Mouse (Mus musculus): ENCODE results near the gene Olfr51.
"Not testable (repeated sequence)": the region's sequence is repeated elsewhere in the genome, so short reads cannot be mapped to it uniquely, and the experiment has no call there.

Gene Olfr51

DNA sequence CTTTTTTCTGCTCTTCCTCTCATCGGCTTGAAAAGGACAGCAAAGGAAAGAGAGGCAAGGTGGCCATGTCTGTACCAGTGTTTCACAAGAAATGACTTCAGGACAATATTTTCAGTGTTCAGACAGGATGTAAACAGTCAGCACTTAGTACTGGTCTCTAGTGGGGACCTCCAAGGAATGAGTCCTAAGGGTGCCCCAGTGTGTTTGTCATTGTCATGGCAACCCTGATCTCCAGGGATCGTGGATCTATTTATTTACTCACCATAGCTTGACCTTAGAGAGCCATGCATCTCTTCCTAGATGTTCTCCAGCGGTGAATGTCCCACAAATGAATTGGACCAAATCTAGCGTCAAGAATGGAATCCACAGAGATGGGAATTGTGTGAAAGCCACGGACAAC lies at the start of gene Olfr51:
Gene Olfr51 (plus strand): TSS at position 301 of the 400 bp plus-strand sequence.
- no peak for TF ChIP-seq GATA4 (IDR thresholded peaks at IDR 0.05; ENCODE audit: insufficient replicate concordance, low read length)

DNA sequence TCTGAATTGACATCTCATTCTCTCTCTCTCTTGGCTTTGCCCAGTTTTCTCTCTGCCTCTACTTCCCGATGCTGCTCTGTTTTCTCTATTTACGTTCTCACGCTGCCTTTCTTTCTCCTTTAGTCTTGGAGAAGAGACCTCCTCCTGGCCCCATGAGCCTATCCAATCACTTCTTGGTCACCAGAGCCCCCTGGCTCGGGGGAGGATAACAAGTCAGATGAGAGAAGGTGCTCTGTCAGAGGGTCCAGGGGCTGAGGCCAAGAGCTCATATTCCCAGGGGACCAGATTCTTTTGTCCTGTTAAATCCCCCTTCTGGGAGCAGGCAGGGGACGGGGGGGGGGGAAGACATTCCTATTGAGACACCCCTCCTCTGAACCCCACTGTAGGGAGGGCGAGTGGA lies 49.7 kb upstream of the Olfr51 start, which contains the start of gene Prop1:
Gene Prop1 (minus strand): TSS at position 101 of the 400 bp plus-strand sequence.
- TF ChIP-seq GATA4 (IDR thresholded peaks at IDR 0.05; ENCODE audit: insufficient replicate concordance, low read length) = no peak

DNA sequence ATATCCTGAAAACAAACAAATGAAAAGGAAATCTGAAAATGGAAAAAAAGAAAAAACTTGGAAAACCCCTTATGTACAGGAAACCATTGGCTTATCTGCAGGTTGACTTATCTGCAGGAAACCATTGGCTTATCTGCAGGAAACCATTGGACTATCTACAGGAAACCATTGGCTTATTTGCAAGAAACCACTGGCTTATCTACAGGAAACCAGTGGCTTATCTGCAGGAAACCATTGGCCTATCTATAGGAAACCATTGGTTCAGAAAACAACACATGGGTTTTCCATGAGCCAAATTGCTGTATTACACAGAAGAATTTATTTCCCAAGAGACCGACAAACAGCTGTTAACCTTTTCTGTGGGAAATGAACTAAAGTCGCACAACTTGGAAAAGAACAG lies 38.5 kb upstream of the Olfr51 start:
- TF ChIP-seq GATA4 (IDR thresholded peaks at IDR 0.05; ENCODE audit: insufficient replicate concordance, low read length) = no peak

DNA sequence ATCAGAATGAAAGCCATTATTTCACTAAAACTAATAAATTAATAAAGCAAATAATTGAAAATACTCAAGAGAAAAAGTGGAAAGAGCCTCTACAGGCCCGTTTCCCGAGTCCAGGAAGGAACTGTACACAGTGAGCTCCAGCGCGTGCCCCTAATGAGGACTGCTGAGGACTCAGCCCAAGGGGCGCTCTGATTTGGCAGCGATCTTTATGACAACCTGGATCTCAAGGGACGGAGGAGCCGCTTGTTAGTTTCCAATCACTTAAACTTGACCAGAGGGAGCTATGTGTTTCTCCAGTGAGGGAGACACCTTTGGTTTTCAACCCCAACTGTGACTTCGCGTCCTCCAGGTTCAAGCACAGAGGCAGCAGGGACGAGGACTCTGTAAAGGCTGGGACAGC lies 37.2 kb upstream of the Olfr51 start, which contains the start of gene Olfr1378:
Gene Olfr1378 (plus strand): TSS at position 301 of the 400 bp plus-strand sequence.
- TF ChIP-seq GATA4 (IDR thresholded peaks at IDR 0.05; ENCODE audit: insufficient replicate concordance, low read length) = no peak

DNA sequence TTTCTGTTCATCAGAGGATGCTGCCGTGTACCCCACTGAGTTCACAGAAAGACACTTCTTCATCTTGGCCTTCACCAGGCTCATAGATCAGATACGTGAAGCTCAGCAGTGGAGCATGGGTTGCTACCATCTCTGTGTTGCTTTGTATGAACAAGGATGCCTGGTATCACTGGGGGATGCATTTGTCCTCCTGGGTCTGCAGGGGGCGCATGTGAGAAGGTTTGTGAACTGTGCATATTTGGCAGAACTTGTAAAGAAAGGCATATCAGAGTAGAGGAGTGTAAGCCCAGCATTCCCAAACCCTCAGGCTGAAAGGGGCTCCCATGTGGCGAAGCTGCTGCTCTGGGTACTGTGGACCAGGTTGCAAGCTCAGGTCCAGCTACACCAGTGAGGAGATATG lies 26.2 kb upstream of the Olfr51 start:
- no peak for TF ChIP-seq GATA4 (IDR thresholded peaks at IDR 0.05; ENCODE audit: insufficient replicate concordance, low read length)

DNA sequence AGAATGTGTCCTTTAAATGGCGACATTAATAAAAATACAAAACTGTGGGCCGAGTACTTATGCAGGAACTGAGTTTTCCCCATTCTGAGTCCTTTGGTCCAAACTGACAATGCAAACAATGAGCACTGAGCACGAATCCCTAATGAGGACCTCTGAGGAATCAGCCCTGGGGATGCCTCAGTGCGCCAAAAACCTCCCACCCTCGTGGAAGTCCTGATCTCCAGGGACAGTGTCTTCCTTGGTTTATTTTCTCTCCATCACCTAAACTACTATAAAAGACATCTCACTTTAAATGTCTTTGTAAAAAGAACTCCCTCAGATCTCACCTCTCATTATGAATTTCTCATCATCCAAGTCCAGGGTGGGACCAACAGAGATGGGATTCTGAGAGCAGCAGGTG lies 21.7 kb upstream of the Olfr51 start, which contains the start of gene Olfr1377:
Gene Olfr1377 (plus strand): TSS at position 301 of the 400 bp plus-strand sequence.
- no peak for TF ChIP-seq GATA4 (IDR thresholded peaks at IDR 0.05; ENCODE audit: insufficient replicate concordance, low read length)

DNA sequence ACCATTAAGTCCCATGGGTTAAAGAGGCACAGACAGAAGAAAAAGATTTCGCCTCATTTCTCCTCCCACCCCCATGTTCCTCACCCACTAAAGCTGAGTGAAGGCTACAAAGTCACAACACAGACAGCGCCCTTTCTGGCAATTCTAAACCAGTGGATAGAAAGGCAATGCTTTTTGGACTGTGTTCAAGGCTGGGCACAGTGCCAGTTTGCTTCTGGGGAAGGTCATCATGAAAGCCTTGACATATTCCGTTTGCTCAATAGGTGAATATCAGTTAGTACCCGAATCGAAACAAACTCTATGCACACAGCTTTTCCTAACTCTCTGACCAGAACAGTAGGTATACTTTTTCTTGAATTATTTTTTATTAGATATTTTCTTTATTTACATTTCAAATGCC lies 8.4 kb downstream of the Olfr51 start:
- no peak for TF ChIP-seq GATA4 (IDR thresholded peaks at IDR 0.05; ENCODE audit: insufficient replicate concordance, low read length)

DNA sequence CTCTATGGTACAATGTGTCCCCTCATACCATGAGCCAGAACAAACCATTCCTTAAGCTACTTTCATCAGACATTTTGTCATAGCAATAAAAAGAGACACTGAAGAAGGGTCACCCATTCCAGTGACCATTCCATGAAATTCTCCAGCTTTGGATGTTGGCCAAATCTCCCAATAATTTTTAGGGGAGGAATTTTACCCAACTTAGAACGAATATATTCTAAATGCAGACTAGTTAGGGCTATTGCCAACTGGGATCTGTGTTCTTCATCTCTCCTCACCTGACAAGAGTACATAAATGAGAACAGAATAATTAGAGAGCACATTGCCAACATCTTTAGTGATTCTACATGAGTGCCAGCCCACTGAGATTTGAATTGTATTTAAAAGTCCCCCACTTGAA lies 10.5 kb downstream of the Olfr51 start, which contains the start of gene Olfr54:
Gene Olfr54 (plus strand): TSS at position 301 of the 400 bp plus-strand sequence.
- no peak for TF ChIP-seq GATA4 (IDR thresholded peaks at IDR 0.05; ENCODE audit: insufficient replicate concordance, low read length)

DNA sequence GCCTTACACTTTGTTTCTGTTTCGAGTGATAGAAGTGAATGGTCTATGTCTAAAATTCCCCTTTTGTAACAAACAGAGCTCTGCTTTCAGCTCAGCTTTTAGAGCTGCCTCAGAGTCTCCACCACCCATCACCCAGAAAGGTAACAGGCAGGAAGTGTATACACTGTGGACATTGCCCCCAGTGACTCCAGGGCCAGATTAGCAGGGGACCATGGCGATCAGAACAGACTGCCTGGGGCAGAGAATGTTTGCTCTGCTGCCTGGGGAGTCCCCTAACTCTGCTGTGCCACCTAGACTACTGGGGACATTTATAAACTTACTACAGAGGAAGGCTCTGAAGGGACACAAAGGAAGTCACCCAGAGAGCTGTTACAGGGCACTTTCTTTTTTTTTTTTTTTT lies 12.9 kb downstream of the Olfr51 start:
- TF ChIP-seq GATA4 (IDR thresholded peaks at IDR 0.05; ENCODE audit: insufficient replicate concordance, low read length) = no peak

DNA sequence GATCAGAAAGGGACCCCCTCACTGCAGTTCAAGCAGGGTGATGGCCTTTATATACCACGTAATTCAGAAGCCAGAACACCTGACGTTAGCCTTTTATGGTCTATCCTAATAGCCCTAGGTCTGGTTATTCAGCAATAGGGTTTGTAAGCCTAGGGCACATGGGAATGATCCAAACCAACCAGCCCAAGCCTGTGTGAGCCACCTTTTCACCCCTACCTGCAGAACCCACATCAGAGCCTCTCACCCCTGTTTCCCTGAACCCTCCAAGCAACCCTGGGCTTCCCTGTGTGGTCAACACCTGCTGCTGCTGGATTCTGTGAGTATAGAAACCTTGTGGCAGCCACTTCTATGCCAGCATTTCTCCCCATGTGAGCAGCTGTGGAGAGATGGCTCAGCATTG lies 26.8 kb downstream of the Olfr51 start:
- TF ChIP-seq GATA4 (IDR thresholded peaks at IDR 0.05; ENCODE audit: insufficient replicate concordance, low read length) = no peak

DNA sequence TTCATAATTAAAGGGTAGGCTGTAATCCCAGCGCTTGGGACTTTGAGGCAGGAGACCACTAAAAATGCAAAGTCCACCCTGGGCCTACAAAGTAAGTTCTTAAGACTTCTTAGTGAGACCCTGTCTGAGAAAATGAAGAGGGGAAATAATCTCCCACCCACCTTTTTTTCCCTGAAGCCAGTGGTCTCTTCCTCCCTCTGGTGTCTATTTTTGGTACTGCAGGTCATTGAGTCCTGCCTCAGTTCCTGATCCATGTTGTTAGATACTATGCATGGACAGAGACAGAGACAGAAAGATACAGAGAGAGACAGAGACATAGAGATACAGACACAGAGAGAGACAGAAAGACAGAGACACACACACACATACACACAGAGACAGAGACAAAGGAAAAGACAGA lies 29.5 kb downstream of the Olfr51 start:
- TF ChIP-seq GATA4 (IDR thresholded peaks at IDR 0.05; ENCODE audit: insufficient replicate concordance, low read length) = no peak

DNA sequence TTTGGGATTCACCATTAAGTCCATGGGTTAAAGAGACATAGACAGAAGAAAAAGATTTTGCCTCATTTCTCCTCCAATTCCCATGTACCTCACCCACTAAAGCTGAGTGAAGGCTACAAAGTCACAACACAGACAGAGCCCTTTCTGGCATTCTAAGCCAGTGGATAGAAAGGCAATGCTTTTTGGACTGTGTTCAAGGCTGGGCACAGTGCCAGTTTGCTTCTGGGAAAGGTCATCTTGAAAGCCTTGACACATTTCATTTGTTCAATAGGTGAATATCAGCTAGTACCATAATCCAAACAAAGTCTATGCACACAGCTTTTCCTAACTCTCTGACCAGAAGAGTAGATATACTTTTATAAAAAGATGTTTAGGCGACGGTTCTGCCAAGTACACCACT lies 32.6 kb downstream of the Olfr51 start:
- no peak for TF ChIP-seq GATA4 (IDR thresholded peaks at IDR 0.05; ENCODE audit: insufficient replicate concordance, low read length)

DNA sequence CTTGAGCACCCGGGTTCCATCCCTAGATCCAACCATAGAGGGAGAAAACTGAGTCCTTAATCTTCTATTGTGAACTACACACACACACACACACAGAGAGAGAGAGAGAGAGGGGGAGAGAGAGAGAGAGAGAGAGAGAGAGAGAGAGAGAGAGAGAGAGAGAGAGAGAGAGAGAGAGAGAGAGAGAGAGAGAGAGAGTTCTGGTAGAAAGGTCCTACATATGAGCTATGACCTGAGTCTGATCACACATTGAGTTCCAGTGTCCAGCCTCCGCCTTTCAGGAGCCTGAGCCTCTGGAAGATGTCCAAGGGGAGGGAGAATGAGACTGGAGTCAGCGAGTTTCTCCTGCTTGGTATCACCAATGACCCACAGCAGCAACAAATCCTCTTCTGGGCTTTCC lies 44.4 kb downstream of the Olfr51 start, which contains the start of gene Olfr1375:
Gene Olfr1375 (plus strand): TSS at position 301 of the 400 bp plus-strand sequence.
- TF ChIP-seq GATA4 (IDR thresholded peaks at IDR 0.05; ENCODE audit: insufficient replicate concordance, low read length) = not testable (repeated sequence)

DNA sequence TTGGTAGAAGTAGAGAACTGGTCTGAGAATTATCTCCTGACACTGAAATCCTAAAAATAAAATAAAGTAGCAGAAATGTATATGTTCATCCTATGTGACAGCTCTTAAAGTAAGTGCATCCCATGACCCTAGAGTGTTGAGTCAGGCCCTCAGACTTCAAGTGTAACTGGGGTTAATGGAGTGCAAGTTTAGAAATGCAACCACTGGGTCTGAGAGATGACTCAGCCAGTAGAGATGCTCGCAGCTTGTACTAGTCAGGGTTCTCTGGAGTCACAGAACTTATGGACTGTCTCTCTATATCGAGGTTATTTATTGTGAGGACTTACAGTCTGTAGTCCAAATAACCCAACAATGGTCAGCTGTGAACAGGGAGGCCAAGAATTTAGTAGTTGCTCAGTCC lies 48.3 kb downstream of the Olfr51 start:
- TF ChIP-seq GATA4 (IDR thresholded peaks at IDR 0.05; ENCODE audit: insufficient replicate concordance, low read length) = no peak

DNA sequence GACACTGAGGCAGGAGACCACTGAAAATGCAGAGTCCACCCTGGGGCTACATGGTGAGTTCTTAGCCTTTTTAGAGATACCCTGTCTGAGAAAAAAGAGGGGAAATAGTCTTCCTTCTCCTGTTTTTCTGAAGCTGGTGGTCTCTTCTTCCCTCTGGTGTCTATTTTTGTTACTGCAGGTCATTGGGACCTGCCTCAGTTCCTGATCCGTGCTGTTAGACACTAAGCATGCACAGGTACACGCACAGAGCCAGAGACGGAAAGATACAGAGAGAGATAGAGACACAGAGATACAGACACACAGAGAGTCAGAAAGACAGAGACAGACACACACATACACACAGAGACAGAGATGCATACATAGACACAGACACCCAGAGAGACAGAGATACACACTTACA lies 49.8 kb downstream of the Olfr51 start:
- no peak for TF ChIP-seq GATA4 (IDR thresholded peaks at IDR 0.05; ENCODE audit: insufficient replicate concordance, low read length)

DNA sequence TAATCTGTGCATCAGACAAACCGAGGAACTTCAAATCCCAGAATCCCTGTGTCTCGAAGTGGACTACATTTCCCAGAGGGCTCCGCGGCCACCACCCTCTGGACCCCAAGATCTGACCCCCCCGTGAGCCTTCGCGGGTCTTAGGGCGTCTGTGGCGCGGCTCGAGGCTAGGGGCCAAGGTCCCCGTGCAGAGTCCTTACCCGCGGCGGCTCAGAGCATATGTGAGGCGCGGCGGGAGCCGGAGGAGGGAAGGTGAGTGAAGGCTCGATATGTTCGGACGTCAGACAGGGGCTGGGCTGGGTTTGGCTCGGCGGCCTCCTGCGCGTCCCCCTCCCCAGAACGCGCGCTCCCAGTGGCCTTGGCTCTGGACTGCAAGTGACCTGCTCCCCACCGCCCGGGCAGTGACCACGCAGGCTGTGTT lies 55.8 kb downstream of the Olfr51 start, which contains the start of gene Zfp354a:
Gene Zfp354a (plus strand): TSS at position 107 of the 421 bp plus-strand sequence.
- TF ChIP-seq GATA4 (IDR thresholded peaks at IDR 0.05; ENCODE audit: insufficient replicate concordance, low read length) = no peak
